Mouse (Mus musculus): ENCODE data around the gene Ddx19b.

GRCm38 (mm10) chr8:111061688-111062071 lies 30.1 kb upstream of the Ddx19b start:
- TF ChIP-seq CTCF (IDR thresholded peaks at IDR 0.05; ENCODE audit: insufficient read depth, low read depth, low read length), result no peak
- TF ChIP-seq POLR2A (IDR thresholded peaks at IDR 0.05; ENCODE audit: insufficient read depth, low read depth, low read length), result no peak
